Mouse (Mus musculus): ENCODE results near the gene Hmx2.

DNA sequence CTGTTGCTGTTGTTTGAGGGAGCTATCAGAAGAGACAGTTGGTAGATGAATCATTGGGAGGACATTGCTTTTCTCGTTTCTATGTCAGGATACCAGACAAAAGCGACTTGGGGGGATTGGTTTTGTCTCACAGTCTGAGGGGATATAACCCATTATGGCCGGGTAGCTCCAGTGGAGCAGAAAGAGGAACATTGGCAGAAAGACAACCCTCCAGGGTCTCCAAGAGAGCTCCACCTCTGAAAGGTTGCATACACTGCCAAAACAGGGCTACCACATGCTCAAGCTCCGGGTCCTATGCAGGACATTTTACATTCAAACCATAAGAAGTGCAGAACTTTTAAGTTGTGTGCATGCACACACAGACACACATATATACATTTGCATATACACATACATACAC is 56.9 kb downstream of the Hmx2 start:
- TF ChIP-seq CTCF (IDR thresholded peaks at IDR 0.05; ENCODE audit: low read depth, low read length): no peak
- TF ChIP-seq POLR2A (IDR thresholded peaks at IDR 0.05; ENCODE audit: borderline replicate concordance, low read depth, low read length): no peak

All from bone marrow macrophage, adult 2 months (primary cell).